Mouse (Mus musculus) brain, embryonic 14.5 days (tissue): ENCODE results near the gene Zfp984. TPM values are rescaled to one million over a fixed set of nuclear protein-coding genes. Genes with fewer than 3 reads are reported as not detected.
"Not testable (repeated sequence)": the region's sequence is repeated elsewhere in the genome, so short reads cannot be mapped to it uniquely, and the experiment has no call there.

Experiments used
- DNase-seq: peaks from one replicate; pipeline ENCODE4 v3.0.0-alpha.2; 2011; ENCODE audit warnings: low read depth
- polyA plus RNA-seq: library from polyadenylated mRNA; depleted of rRNA; stranded (reverse); fragments of >200 nt; gene quantifications from 2 replicates; pipeline ENCODE4 v1.2.3, GENCODE M21; 2012; rRNA removed

The Zfp984 gene
- polyA plus RNA-seq, 1 experiment: 2.7 TPM

DNA sequence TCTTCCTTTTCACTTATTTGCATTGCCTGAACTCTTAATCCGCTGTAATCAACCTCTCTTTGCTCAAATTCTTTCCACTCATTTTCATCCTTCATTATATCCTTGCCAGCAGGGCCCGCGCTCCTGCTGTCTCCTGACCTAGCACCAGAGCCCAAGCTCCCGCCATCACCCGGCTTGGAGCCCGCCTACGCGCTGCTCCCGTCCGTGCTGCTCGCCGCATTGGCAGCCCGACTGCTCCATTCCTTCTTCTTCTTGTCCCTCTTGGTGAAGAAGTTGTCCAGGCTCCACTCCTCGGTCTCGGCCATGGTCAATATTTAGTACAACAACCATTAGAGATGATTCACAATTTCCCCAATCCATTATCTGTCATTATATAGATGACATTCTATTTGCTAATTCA, 63.3 kb downstream of the Zfp984 start:
- DNase-seq: not testable (repeated sequence)

- DNase-seq: peak; percentile 7
Observed at GRCm38 (mm10) chr4:147738636-147739369, 70.8 kb downstream of the Zfp984 start.

Other genes with a start within 250 kb of the Zfp984 start
- 0.59 and 1.1 TPM in 2 replicates for gene Zfp979, start 167.3 kb downstream of the Zfp984 start, polyA plus RNA-seq
- not detected in 2 replicates for gene Zfp534, start 107.2 kb downstream of the Zfp984 start, polyA plus RNA-seq
- 6.7 and 8.4 TPM in 2 replicates for gene Zfp933, start 38.6 kb upstream of the Zfp984 start, polyA plus RNA-seq
- gene Miip, start 59.0 kb upstream of the Zfp984 start, polyA plus RNA-seq: 82.1 and 132 TPM in 2 replicates
- 7.9 and 8.6 TPM in 2 replicates for gene Fv1, start 59.2 kb upstream of the Zfp984 start, polyA plus RNA-seq
- gene Mfn2, start 94.9 kb upstream of the Zfp984 start, polyA plus RNA-seq: 61.7 and 84.6 TPM in 2 replicates
- gene Plod1, start 127.0 kb upstream of the Zfp984 start, polyA plus RNA-seq: 19.7 and 25.3 TPM in 2 replicates
- gene 2510039O18Rik, start 131.1 kb upstream of the Zfp984 start, polyA plus RNA-seq: 56.2 and 63.5 TPM in 2 replicates
- gene Nppb, start 176.0 kb upstream of the Zfp984 start, polyA plus RNA-seq: not detected in 2 replicates
- 0.85 and 1.1 TPM in 2 replicates for gene Nppa, start 190.9 kb upstream of the Zfp984 start, polyA plus RNA-seq
- 57.2 and 64.1 TPM in 2 replicates for gene Clcn6, start 229.0 kb upstream of the Zfp984 start, polyA plus RNA-seq
- 38.6 and 39.4 TPM in 2 replicates for gene Mthfr, start 229.3 kb upstream of the Zfp984 start, polyA plus RNA-seq